Mouse (Mus musculus): ENCODE results near the gene Cybc1. TPM values are rescaled to one million over a fixed set of nuclear protein-coding genes. Genes with fewer than 3 reads are reported as not detected.
A peak's percentile ranks its signal among the peaks of the same experiment; 100 is the strongest.

The Cybc1 gene
- polyA plus RNA-seq, 1 experiment from 2014 or later: 42.5 TPM

GRCm38 (mm10) chr11:121199851-121200250, 29.3 kb downstream of the Cybc1 start:
- H3K4me2 ChIP-seq: no peak overlapping the region
- no peaks in the 10 kb centered on the region for H3K27me3 ChIP-seq (ENCODE audit: control insufficient read depth, insufficient read depth, low read length)
- H3K9ac ChIP-seq (ENCODE audit: low read length): no peak overlapping the region
- no peak for DNase-seq (ENCODE audit: low spot score, missing footprints)
- H3K4me1 ChIP-seq (ENCODE audit: control insufficient read depth, insufficient read depth, low read length): peaks cover 5% of the 10 kb centered on the region; the same call in 1 of the 2 replicates
- ATAC-seq (ENCODE audit: low FRiP score): no peak
- no peak overlapping the region for H3K4me3 ChIP-seq (ENCODE audit: low read depth, low read length)
- H3K9me3 ChIP-seq (ENCODE audit: control insufficient read depth, low read length): no peaks in the 10 kb centered on the region
- H3K36me3 ChIP-seq (ENCODE audit: control insufficient read depth, insufficient read depth, low read length): no peaks in the 10 kb centered on the region
- WGBS: 81% methylated on average over 4 of the region's 4 CpGs
- H3K27ac ChIP-seq (ENCODE audit: low read depth, low read length): no peak overlapping the region

DNA sequence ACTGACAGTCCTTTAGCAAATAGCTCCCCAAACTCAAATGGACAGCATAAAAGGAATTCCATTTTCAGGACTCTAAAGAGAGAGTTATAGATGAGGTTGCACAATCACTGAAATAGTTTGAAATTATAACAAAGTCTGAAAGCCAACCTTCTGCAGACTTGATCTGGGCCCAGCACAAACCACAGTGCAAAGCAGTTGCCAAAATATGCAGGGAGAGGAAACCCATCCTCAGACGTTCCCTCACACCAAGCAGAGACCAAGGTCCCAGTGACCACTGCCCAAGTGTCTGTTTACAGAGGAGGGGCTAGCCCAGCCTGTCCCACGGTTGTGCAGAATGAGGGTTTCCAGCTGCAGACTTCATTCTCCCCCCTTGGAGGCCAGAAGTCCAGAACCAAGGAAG, 30.5 kb downstream of the Cybc1 start:
- peaks cover 1% of the 10 kb centered on the region; the same call in 1 of the 2 replicates for H3K4me1 ChIP-seq (ENCODE audit: control insufficient read depth, insufficient read depth, low read length)
- H3K4me3 ChIP-seq (ENCODE audit: low read depth, low read length): no peak overlapping the region
- H3K9ac ChIP-seq (ENCODE audit: low read length): no peak overlapping the region
- no peak for ATAC-seq (ENCODE audit: low FRiP score)
- no peaks in the 10 kb centered on the region for H3K27me3 ChIP-seq (ENCODE audit: control insufficient read depth, insufficient read depth, low read length)
- no peak overlapping the region for H3K27ac ChIP-seq (ENCODE audit: low read depth, low read length)
- DNase-seq (ENCODE audit: low spot score, missing footprints): no peak
- H3K9me3 ChIP-seq (ENCODE audit: control insufficient read depth, low read length): no peaks in the 10 kb centered on the region
- WGBS: 55% methylated on average over 2 of the region's 2 CpGs
- no peak overlapping the region for H3K4me2 ChIP-seq
- H3K36me3 ChIP-seq (ENCODE audit: control insufficient read depth, insufficient read depth, low read length): no peaks in the 10 kb centered on the region

- Histone ChIP-seq H3K27ac (ENCODE audit: low read depth, low read length) (no peak overlapping the region), H3K9ac (ENCODE audit: low read length) (no peak overlapping the region), H3K27me3 (ENCODE audit: control insufficient read depth, insufficient read depth, low read length) (no peaks in the 10 kb centered on the region), H3K4me2 (no peak overlapping the region), H3K36me3 (ENCODE audit: control insufficient read depth, insufficient read depth, low read length) (no peaks in the 10 kb centered on the region), H3K4me1 (ENCODE audit: control insufficient read depth, insufficient read depth, low read length) (no peaks in the 10 kb centered on the region), H3K4me3 (ENCODE audit: low read depth, low read length) (no peak overlapping the region), H3K9me3 (ENCODE audit: control insufficient read depth, low read length) (no peaks in the 10 kb centered on the region)
- no peak for ATAC-seq (ENCODE audit: low FRiP score)
- WGBS: 86% methylated on average over 3 of the region's 3 CpGs
- DNase-seq (ENCODE audit: low spot score, missing footprints): no peak
These were observed 35.7 kb downstream of the Cybc1 start for GRCm38 (mm10) chr11:121193415-121193814.

DNA sequence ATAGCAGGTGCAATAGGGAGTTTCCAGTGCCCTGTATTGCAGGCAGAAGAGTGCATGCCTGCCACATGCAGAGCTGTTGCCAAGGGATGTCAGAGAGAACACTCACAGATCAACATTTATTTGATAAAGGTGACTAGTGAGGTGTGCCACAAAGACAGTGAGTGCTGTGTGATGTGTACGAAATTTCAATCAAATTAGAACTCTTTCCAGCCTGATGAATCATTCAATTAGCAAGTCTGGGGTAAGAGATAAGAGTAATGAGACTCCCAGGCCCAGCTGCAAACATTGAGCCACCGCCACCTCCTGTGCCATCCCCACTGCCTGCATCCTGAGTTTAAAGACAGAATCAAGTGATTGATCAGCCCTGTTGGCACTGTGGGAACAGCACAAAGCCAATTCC, 36.4 kb downstream of the Cybc1 start:
- Histone ChIP-seq H3K27me3 (ENCODE audit: control insufficient read depth, insufficient read depth, low read length) (no peaks in the 10 kb centered on the region), H3K4me2 (no peak overlapping the region), H3K4me1 (ENCODE audit: control insufficient read depth, insufficient read depth, low read length) (no peaks in the 10 kb centered on the region), H3K9me3 (ENCODE audit: control insufficient read depth, low read length) (no peaks in the 10 kb centered on the region), H3K27ac (ENCODE audit: low read depth, low read length) (no peak overlapping the region), H3K4me3 (ENCODE audit: low read depth, low read length) (no peak overlapping the region), H3K36me3 (ENCODE audit: control insufficient read depth, insufficient read depth, low read length) (no peaks in the 10 kb centered on the region), H3K9ac (ENCODE audit: low read length) (no peak overlapping the region)
- WGBS: 83% methylated on average over 2 of the region's 2 CpGs
- ATAC-seq (ENCODE audit: low FRiP score) (no peak), DNase-seq (ENCODE audit: low spot score, missing footprints) (no peak)

DNA sequence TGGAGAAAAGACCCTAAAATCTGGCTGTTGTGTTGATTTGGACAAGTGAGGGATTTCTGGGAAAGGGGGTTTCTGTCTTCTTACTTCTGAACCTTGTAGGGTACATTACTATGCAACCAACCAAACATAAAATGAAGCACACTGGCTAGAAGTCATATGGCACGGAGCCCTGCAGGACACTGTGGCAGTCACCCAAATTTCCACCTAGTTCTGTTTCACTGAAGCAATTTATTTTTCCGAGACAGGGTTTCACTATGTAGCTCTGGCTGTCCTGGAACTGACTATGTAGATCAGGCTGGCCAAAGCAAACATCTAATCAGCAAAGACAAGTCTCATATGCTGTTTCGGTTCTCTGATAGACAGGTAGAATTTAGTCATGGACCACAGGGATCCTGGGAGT, 39.4 kb downstream of the Cybc1 start:
- Histone ChIP-seq H3K4me3 (ENCODE audit: low read depth, low read length) (no peak overlapping the region), H3K27me3 (ENCODE audit: control insufficient read depth, insufficient read depth, low read length) (no peaks in the 10 kb centered on the region), H3K4me1 (ENCODE audit: control insufficient read depth, insufficient read depth, low read length) (no peaks in the 10 kb centered on the region), H3K9ac (ENCODE audit: low read length) (no peak overlapping the region), H3K4me2 (no peak overlapping the region), H3K9me3 (ENCODE audit: control insufficient read depth, low read length) (no peaks in the 10 kb centered on the region), H3K36me3 (ENCODE audit: control insufficient read depth, insufficient read depth, low read length) (no peaks in the 10 kb centered on the region), H3K27ac (ENCODE audit: low read depth, low read length) (no peak overlapping the region)
- 89% methylated on average over 3 of the region's 3 CpGs for WGBS
- ATAC-seq (ENCODE audit: low FRiP score): no peak
- no peak for DNase-seq (ENCODE audit: low spot score, missing footprints)

GRCm38 (mm10) chr11:121176285-121177270, 52.5 kb downstream of the Cybc1 start:
- ATAC-seq (ENCODE audit: low FRiP score) (peak; percentile 44), DNase-seq (ENCODE audit: low spot score, missing footprints) (peak; percentile 87)
- Histone ChIP-seq H3K9ac (ENCODE audit: low read length) (no peak overlapping the region), H3K36me3 (ENCODE audit: control insufficient read depth, insufficient read depth, low read length) (no peaks in the 10 kb centered on the region; the same call in 1 of the 2 replicates), H3K4me2 (no peak overlapping the region), H3K4me3 (ENCODE audit: low read depth, low read length) (no peak overlapping the region), H3K4me1 (ENCODE audit: control insufficient read depth, insufficient read depth, low read length) (peaks cover 13% of the 10 kb centered on the region), H3K27me3 (ENCODE audit: control insufficient read depth, insufficient read depth, low read length) (no peaks in the 10 kb centered on the region), H3K9me3 (ENCODE audit: control insufficient read depth, low read length) (no peaks in the 10 kb centered on the region), H3K27ac (ENCODE audit: low read depth, low read length) (no peak overlapping the region)
- WGBS: 59% methylated on average over 12 of the region's 12 CpGs

DNA sequence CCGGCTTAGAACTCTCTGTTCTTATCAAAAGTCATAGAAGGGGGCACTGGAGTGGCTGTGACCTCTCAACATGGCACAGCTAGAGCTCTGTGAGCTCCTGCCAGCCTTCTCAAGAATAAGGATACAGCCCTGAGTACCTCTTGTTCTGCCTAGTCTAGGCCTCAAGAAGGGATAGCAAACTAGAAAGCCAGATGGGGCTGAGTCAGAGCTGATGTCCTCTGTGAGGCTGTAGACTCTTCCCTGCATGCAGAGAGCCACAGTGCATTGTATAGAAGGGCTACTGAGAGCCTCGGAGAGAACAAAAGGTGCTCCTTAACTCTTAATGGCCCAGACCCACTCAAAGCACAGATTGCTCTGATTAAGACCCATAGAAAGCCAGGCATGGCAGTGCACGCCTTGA, 54.9 kb downstream of the Cybc1 start:
- DNase-seq (ENCODE audit: low spot score, missing footprints): no peak
- 56% methylated on average over 3 of the region's 3 CpGs for WGBS
- H3K36me3 ChIP-seq (ENCODE audit: control insufficient read depth, insufficient read depth, low read length): no peaks in the 10 kb centered on the region; the same call in 1 of the 2 replicates
- H3K9ac ChIP-seq (ENCODE audit: low read length): no peak overlapping the region
- peaks cover 13% of the 10 kb centered on the region for H3K4me1 ChIP-seq (ENCODE audit: control insufficient read depth, insufficient read depth, low read length)
- H3K4me3 ChIP-seq (ENCODE audit: low read depth, low read length): no peak overlapping the region
- no peak for ATAC-seq (ENCODE audit: low FRiP score)
- H3K9me3 ChIP-seq (ENCODE audit: control insufficient read depth, low read length): no peaks in the 10 kb centered on the region
- H3K4me2 ChIP-seq: no peak overlapping the region
- H3K27ac ChIP-seq (ENCODE audit: low read depth, low read length): no peak overlapping the region; the same call in 1 of the 2 replicates
- no peaks in the 10 kb centered on the region for H3K27me3 ChIP-seq (ENCODE audit: control insufficient read depth, insufficient read depth, low read length)

DNA sequence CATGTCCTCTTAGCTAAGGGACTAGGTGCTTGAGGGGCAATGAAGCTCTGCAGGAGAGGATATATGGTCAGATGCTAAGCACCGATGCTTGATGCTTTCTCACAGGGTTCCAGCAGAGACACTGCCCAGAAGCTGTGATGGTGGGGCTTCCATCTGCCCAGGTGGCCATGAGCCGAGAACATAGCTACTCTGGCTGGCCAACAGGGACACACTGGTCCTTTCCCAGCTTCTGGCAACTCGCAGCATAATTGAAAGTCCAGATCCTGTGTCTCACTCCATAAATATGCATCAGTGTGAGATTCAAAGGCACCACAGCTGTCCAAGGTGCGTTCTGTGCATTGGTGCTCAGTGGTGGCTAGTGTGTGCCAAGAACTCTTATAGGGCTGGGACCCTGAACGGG, 55.9 kb downstream of the Cybc1 start:
- Histone ChIP-seq H3K4me1 (ENCODE audit: control insufficient read depth, insufficient read depth, low read length) (peaks cover 13% of the 10 kb centered on the region), H3K4me2 (no peak overlapping the region), H3K36me3 (ENCODE audit: control insufficient read depth, insufficient read depth, low read length) (no peaks in the 10 kb centered on the region; the same call in 1 of the 2 replicates), H3K27ac (ENCODE audit: low read depth, low read length) (no peak overlapping the region), H3K9me3 (ENCODE audit: control insufficient read depth, low read length) (no peaks in the 10 kb centered on the region), H3K27me3 (ENCODE audit: control insufficient read depth, insufficient read depth, low read length) (no peaks in the 10 kb centered on the region), H3K4me3 (ENCODE audit: low read depth, low read length) (no peak overlapping the region), H3K9ac (ENCODE audit: low read length) (no peak overlapping the region)
- no peak for DNase-seq (ENCODE audit: low spot score, missing footprints)
- WGBS: 87% methylated on average over 5 of the region's 5 CpGs
- ATAC-seq (ENCODE audit: low FRiP score): no peak
